Mouse (Mus musculus): Measurements from ENCODE around the gene Olfr395.
"Not testable (repeated sequence)": the region's sequence is repeated elsewhere in the genome, so short reads cannot be mapped to it uniquely, and the experiment has no call there.

Gene Olfr395

DNA sequence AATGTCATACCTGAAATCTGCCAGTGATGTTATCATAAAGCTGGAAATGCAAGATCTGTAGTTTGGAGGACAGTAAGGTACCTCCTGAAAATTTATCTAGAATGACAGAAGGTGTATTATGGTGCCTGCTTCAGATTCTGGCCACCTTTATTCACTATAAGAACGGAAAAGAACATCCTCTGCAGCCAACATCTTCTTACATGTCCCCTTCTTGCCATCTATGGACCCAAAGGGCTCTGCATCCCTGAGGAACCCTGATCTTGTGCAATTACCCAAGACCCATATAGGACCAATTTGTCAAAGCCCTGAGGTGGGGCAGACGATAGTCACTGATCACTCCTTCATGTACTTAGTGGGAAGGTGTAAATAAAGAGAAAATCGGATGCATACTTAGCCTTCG, at the start of gene Olfr395:
TSS of gene Olfr395 (minus strand) at position 101 of the 400 bp plus-strand sequence.
- DNase-seq (ENCODE audit: low spot score in 2 of 2), result not testable (repeated sequence)

DNA sequence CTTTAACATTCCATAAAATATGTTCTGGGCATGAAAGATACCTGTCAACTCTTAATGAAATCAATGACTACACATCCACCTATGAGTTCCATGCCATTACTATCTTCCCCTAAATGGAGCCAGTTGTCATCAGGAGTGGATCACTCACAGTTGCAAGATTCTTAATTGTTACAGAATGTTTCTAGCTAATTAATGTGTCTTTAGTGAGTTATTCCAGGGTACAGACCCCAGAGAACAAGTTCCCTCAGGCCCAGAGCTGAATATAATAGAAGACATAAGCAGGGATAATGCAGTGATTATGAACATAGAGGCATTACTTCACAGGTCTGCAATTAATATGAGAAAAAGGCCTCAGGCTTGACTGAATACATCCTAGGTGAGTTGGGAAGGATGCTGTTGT, 27.3 kb upstream of the Olfr395 start, which contains the start of gene Olfr23:
TSS of gene Olfr23 (plus strand) at position 301 of the 400 bp plus-strand sequence.
- no peak for DNase-seq (ENCODE audit: low spot score in 2 of 2)

DNA sequence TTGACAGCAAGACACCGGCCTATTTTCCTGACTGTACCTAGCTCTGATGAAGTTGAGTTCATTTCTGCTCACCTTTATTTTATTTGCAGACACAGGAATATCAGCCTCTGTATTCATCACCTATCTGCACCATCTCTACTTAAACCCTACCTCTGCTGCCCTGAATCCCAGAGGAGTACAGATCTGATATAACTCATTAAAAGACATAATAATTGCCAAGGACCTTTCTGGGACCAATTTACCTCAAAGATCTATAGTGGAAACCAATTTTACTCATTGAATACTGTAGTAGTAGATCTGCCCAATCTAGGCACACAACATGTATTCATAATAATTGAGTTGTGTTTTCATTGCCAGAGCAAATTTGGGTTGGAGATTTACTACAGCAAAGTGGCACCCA, 18.4 kb downstream of the Olfr395 start, which contains the start of gene Olfr394:
TSS of gene Olfr394 (minus strand) at position 101 of the 400 bp plus-strand sequence.
- no peak for DNase-seq (ENCODE audit: low spot score in 2 of 2)
